Mouse (Mus musculus) small intestine, adult 2 months (tissue): ENCODE measurements around the gene Kif17. TPM values are rescaled to one million over a fixed set of nuclear protein-coding genes. Genes with fewer than 3 reads are reported as not detected.
A peak's percentile ranks its signal among the peaks of the same experiment; 100 is the strongest.

Experiments
- H3K27ac ChIP-seq: fragments of 200-500 bp; 2 replicates; pipeline ENCODE4 v1.5.1; 2012; ENCODE audit warnings: low read depth, low read length, control low read depth, inconsistent platforms; ENCODE audit not compliant: insufficient read depth
- H3K27me3 ChIP-seq: fragments of 200-500 bp; 2 replicates; pipeline ENCODE4 v1.6.1; 2012; ENCODE audit warnings: mild to moderate bottlenecking, moderate library complexity, low read length, inconsistent platforms; ENCODE audit not compliant: control insufficient read depth, insufficient read depth
- H3K36me3 ChIP-seq: fragments of 200-500 bp; 2 replicates; pipeline ENCODE4 v1.6.1; 2012; ENCODE audit warnings: mild to moderate bottlenecking, low read length, control low read depth, inconsistent platforms; ENCODE audit not compliant: control insufficient read depth, insufficient read depth
- H3K4me1 ChIP-seq: fragments of 200-500 bp; 2 replicates; pipeline ENCODE4 v1.6.1; 2012; ENCODE audit warnings: low read length, inconsistent platforms, mixed read lengths; ENCODE audit not compliant: control insufficient read depth, insufficient read depth, insufficient read length
- H3K4me3 ChIP-seq: fragments of 200-500 bp; 2 replicates; pipeline ENCODE4 v1.5.1; 2012; ENCODE audit warnings: low read depth, mild to moderate bottlenecking, control low read depth, inconsistent platforms, low read length, moderate library complexity
- CTCF ChIP-seq: fragments of 200-500 bp; IDR thresholded peaks from 2 replicates; pipeline ENCODE4 v1.5.1; 2012; ENCODE audit warnings: low read depth, mild to moderate bottlenecking, control low read depth, inconsistent platforms, low read length, moderate library complexity, mixed read lengths; ENCODE audit not compliant: insufficient replicate concordance, insufficient read length; ENCODE audit errors: extremely low read depth
- POLR2A ChIP-seq: fragments of 200-500 bp; IDR thresholded peaks from 2 replicates; pipeline ENCODE4 v1.6.1; 2012; ENCODE audit warnings: low read depth, mild to moderate bottlenecking, control low read depth, inconsistent platforms, low read length, moderate library complexity
- WGBS: fragments of 180-500 bp; shearing (Covaris S2); methylation state at CpG from one replicate; pipeline ENCODE4 v1.1.7; 2018; 5-methylcytosine and 5-hydroxymethylcytosine counted together
- polyA plus RNA-seq: library from polyadenylated mRNA; depleted of rRNA; stranded (reverse); fragments of >200 nt; gene quantifications from 2 replicates; pipeline ENCODE4 v1.2.3, GENCODE M21; 2012

Gene Kif17
- polyA plus RNA-seq, 1 experiment = 0.19 TPM

DNA sequence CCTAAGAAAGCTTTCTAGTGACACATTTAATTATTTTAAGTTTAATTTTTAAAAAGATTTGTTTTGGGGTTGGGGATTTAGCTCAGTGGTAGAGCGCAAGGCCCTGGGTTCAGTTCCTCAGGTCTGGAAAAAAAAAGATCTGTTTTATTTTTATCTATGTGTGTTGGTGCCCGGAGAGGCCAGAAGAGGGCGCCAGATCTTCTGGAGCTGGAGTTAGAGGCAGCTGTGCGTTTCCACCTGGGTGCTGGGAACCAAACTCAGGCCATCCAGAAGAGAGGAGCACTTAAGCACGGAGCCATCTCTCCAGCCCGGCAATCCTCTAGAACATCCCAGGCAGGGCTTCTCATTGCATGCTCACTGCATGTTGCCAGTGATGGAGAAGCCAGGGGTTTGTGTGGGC, 66.1 kb downstream of the Kif17 start:
- no peak overlapping the region for H3K4me3 ChIP-seq
- no peaks in the 10 kb centered on the region for H3K27me3 ChIP-seq
- no peaks in the 10 kb centered on the region for H3K4me1 ChIP-seq
- WGBS = 94% methylated on average over 6 of the region's 6 CpGs
- TF ChIP-seq CTCF = peak; percentile 43; the same call in 1 of the 2 replicates
- no peak for TF ChIP-seq POLR2A
- peaks cover 40% of the 10 kb centered on the region for H3K36me3 ChIP-seq
- no peak overlapping the region for H3K27ac ChIP-seq

DNA sequence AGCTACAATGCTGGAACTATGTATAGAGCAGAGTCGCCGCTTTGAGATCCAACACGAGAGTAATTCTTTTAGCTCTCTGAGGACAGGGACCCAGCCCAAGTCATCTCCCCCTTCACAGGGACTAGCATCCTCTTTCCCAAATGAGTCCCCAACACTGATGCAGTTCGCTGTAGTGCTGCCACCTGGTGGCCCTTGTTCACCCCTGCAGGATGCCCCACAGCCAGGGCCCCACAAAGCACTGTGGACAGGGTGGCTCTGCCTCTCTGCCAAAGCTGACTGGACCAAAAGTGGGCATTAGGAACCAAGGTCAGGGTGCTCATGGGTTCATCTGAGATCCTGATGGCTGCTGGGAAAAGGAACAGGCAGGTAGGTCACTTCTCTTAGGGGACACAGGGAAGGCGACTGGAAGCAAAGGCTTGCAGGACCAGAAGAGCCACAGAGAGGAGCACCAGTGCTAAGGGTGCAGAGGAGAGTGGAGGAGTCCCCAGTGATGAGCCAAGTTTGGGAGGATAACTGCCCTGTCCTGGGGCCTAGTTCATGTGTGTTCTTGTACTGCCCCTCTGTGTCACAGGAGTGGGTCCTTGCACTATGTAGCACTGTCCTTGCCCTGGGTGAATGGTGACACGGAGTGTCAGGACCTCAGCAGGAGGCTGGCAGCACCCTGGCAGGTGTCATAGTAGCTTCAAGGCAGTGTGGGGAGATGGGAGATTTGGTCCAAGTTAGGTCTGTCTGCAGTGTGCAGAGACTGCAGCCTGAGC, 68.5 kb downstream of the Kif17 start:
- TF ChIP-seq CTCF (peak; percentile 83; the same call in 1 of the 2 replicates), POLR2A (no peak)
- no peaks in the 10 kb centered on the region for H3K27me3 ChIP-seq
- H3K4me3 ChIP-seq = no peak overlapping the region
- H3K4me1 ChIP-seq = no peaks in the 10 kb centered on the region
- peaks cover 22% of the 10 kb centered on the region for H3K36me3 ChIP-seq
- WGBS = 63% methylated on average over 6 of the region's 6 CpGs
- H3K27ac ChIP-seq = no peak overlapping the region

DNA sequence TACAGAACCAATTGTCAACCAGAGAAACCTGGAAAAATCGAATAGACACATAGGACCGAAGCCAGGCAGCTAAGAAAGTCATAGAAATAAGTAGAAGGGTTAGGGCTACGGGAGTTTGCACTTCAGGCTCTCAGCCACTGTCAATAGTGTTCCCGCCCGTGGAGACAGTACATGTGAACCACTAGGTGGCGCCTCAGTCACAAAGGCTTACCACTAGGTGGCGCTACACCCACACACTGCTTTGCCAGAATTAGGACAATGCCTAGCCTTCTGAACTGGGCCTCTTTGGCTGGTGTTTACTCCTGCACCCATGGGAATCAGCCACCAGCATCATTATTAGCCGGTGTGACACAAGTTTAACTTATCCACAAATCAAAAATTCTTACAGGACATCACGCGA, 69.3 kb downstream of the Kif17 start:
- Histone ChIP-seq H3K27me3 (no peaks in the 10 kb centered on the region), H3K27ac (no peak overlapping the region), H3K4me3 (no peak overlapping the region), H3K36me3 (peaks cover 18% of the 10 kb centered on the region), H3K4me1 (peaks cover 2% of the 10 kb centered on the region; the same call in 1 of the 2 replicates)
- WGBS = 24% methylated on average over 10 of the region's 10 CpGs
- no peak for TF ChIP-seq POLR2A
- TF ChIP-seq CTCF = peak; percentile 100

DNA sequence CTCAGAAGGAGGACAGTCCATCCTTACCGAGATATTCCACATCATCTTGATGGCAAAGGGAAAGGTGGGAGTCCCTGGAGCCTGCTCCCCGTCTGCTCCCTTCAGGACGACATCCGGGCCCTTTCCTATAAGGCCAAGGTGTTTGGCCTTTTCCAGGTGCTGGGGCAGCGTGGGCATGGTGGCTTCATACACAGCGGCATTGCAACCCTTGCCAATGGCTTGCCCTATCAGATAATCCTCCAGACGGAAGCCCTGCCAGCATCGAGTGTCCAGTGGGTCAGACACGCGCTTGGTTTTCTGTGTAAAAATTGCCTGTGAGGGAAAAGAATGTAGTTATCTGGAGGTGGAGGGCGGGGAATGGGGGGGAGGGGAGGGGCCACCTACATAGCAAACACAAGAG, 70.5 kb downstream of the Kif17 start:
- Histone ChIP-seq H3K4me1 (peaks cover 4% of the 10 kb centered on the region), H3K36me3 (peaks cover 14% of the 10 kb centered on the region), H3K4me3 (no peak overlapping the region), H3K27ac (no peak overlapping the region), H3K27me3 (no peaks in the 10 kb centered on the region)
- WGBS = 67% methylated on average over 11 of the region's 11 CpGs
- TF ChIP-seq POLR2A (no peak), CTCF (no peak)

DNA sequence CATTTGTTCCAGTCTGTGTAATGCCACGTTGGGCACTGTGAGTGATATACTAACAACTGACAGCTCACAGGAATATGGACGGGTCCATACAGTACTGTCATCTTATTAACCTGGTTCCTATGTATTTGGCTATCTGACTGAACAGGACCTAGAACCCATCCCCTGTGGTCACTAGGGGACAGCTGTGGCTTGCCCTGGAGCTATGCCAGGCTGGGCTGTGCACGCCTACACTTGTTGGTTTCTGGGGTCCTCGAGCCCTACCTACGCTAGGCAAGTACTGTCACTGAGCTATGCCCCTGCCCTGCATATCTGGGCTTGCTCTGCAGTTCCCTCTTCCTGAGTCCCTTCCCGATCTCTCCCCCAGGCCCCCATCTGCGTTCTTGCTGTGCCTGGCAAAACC, 71.3 kb downstream of the Kif17 start:
- Histone ChIP-seq H3K27ac (no peak overlapping the region), H3K27me3 (no peaks in the 10 kb centered on the region), H3K36me3 (peaks cover 11% of the 10 kb centered on the region), H3K4me3 (no peak overlapping the region), H3K4me1 (peaks cover 4% of the 10 kb centered on the region)
- 78% methylated on average over 7 of the region's 7 CpGs for WGBS
- no peak for TF ChIP-seq CTCF
- no peak for TF ChIP-seq POLR2A

DNA sequence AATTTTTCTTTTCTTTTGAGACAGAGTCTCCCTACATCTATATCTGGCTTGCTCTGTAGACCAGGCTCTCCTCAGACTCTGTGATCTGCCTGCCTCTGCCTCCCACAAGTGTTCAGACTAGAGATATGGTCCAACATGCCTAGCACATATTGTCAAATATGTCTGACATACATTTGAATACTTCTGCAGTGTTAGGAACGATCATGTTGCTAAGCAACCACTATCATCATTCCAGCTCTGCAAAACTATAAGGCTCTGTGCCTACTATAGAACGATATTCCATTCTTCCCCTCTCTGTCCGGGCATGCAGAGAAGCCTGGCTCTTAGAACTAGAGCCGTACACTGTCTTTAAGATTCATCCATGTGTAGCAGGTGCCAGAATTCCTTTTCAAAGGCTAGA, 72.5 kb downstream of the Kif17 start:
- TF ChIP-seq POLR2A (no peak), CTCF (no peak)
- WGBS = 69% methylated on average over 4 of the region's 4 CpGs
- Histone ChIP-seq H3K4me3 (no peak overlapping the region), H3K27ac (no peak overlapping the region), H3K27me3 (no peaks in the 10 kb centered on the region), H3K4me1 (peaks cover 4% of the 10 kb centered on the region), H3K36me3 (peaks cover 7% of the 10 kb centered on the region)

DNA sequence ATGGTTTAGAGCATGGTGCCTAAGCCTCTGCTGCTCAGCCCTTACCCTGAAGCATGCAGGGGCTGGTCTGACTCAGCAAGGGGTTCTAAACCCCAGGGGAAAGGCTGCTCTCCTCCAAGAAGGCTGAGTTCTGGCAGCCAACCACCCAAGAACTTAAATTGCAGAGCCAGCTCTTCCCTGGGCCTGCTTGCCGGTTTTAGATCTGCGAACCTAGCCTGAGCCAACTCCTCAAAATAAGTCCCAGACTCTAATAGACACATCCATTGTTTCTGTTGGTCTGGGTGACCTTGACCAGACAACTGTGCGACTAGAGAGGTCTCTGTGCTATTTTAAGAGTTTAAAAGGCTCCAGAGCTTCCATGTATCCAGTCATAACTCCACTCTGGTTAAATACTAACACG, 73.5 kb downstream of the Kif17 start:
- TF ChIP-seq POLR2A (no peak), CTCF (no peak)
- Histone ChIP-seq H3K27me3 (no peaks in the 10 kb centered on the region), H3K4me3 (no peak overlapping the region), H3K4me1 (peaks cover 4% of the 10 kb centered on the region), H3K36me3 (peaks cover 7% of the 10 kb centered on the region), H3K27ac (peak overlapping the region; percentile 9; the same call in 1 of the 2 replicates)
- WGBS = 21% methylated on average over 4 of the region's 4 CpGs
